ENCODE assay signal across 9 mouse cellular contexts in genomic region chr3:151222407-151222806, GRCm38 (mm10).
DNase-seq lines count a peak whose midpoint lies in the region; ATAC-seq and TF ChIP-seq lines count a peak whose summit lies in the region.
"Had no signal": no experiment of that assay in that cellular context is flagged by ENCODE, and none has a peak within 500 bp of the region (broad histone marks: within the 10 kb centered on the region; RNA-seq: fewer than 3 reads in every experiment).

No protein-coding gene starts in this region.

- WGBS in embryonic facial prominence, embryonic 11.5 days, result 8% methylated on average over 3 of the region's 3 CpGs
- WGBS in embryonic facial prominence, embryonic 10.5 days, result 17% methylated on average over 3 of the region's 3 CpGs
- 17% methylated on average over 3 of the region's 3 CpGs for WGBS in lung, adult 2 months
- WGBS in embryonic facial prominence, embryonic 14.5 days, result 10% methylated on average over 3 of the region's 3 CpGs
- 8% methylated on average over 3 of the region's 3 CpGs for WGBS in neural tube, embryonic 15.5 days

- ATAC-seq in embryonic facial prominence, embryonic 11.5 days (replicated peaks; ENCODE audit: insufficient number of reproducible peaks, low FRiP score, low TSS enrichment, low read depth), result no peak; the same call in 1 of the 2 replicates
- no peak for ATAC-seq in embryonic facial prominence, embryonic 14.5 days (ENCODE audit: low read depth)
- 0 out of 2 replicates have a peak, but pooled peaks have one; percentile 38 for ATAC-seq in neural tube, embryonic 15.5 days (ENCODE audit: low FRiP score)

- H3K4me2 ChIP-seq in embryonic facial prominence, embryonic 11.5 days (ENCODE audit: low read depth, low read length), result no peak overlapping the region
- no peak overlapping the region for H3K4me2 ChIP-seq in embryonic facial prominence, embryonic 14.5 days (ENCODE audit: low read depth, low read length)
- no peak overlapping the region for H3K4me2 ChIP-seq in neural tube, embryonic 15.5 days

- no peaks in the 10 kb centered on the region for H3K4me1 ChIP-seq in embryonic facial prominence, embryonic 11.5 days (ENCODE audit: control insufficient read depth, insufficient read depth, low read length)
- no peaks in the 10 kb centered on the region for H3K4me1 ChIP-seq in embryonic facial prominence, embryonic 10.5 days
- no peaks in the 10 kb centered on the region for H3K4me1 ChIP-seq in lung, adult 2 months (ENCODE audit: control insufficient read depth, insufficient read depth, low read length)
- H3K4me1 ChIP-seq in embryonic facial prominence, embryonic 14.5 days (ENCODE audit: control insufficient read depth, insufficient read depth, low read length), result no peaks in the 10 kb centered on the region
- no peaks in the 10 kb centered on the region for H3K4me1 ChIP-seq in neural tube, embryonic 15.5 days

- TF ChIP-seq CTCF in lung, adult 2 months (IDR thresholded peaks at IDR 0.05; ENCODE audit: insufficient read depth, low read length), result peak; percentile 31; the same call in 1 of the 2 replicates

- intact Hi-C loops in gastrocnemius, postnatal 14 days (cut with DNase I; ENCODE audit: low total_unique reads), result no loop called here

- no peak for TF ChIP-seq POLR2A in lung, adult 2 months (IDR thresholded peaks at IDR 0.05; ENCODE audit: borderline replicate concordance, extremely low read depth, low read depth, low read length)

- no peaks in the 10 kb centered on the region for H3K9me3 ChIP-seq in embryonic facial prominence, embryonic 11.5 days (replicated peaks; ENCODE audit: control insufficient read depth, low read length)
- H3K9me3 ChIP-seq in embryonic facial prominence, embryonic 10.5 days, result no peaks in the 10 kb centered on the region
- H3K9me3 ChIP-seq in embryonic facial prominence, embryonic 14.5 days (ENCODE audit: control insufficient read depth, low read length), result no peaks in the 10 kb centered on the region
- H3K9me3 ChIP-seq in neural tube, embryonic 15.5 days (replicated peaks), result no peaks in the 10 kb centered on the region

- no peak overlapping the region for H3K4me3 ChIP-seq in embryonic facial prominence, embryonic 11.5 days (ENCODE audit: low read depth, low read length)
- no peak overlapping the region for H3K4me3 ChIP-seq in embryonic facial prominence, embryonic 10.5 days
- no peak overlapping the region for H3K4me3 ChIP-seq in lung, adult 2 months (replicated peaks; ENCODE audit: extremely low read depth, low read depth, low read length)
- no peak overlapping the region for H3K4me3 ChIP-seq in embryonic facial prominence, embryonic 14.5 days (ENCODE audit: low read depth, low read length)
- H3K4me3 ChIP-seq in neural tube, embryonic 15.5 days (replicated peaks), result no peak overlapping the region
- H3K4me3 ChIP-seq: erythroblast, embryonic 14.5 days had no signal

- peak; percentile 80 for DNase-seq in embryonic facial prominence, embryonic 11.5 days (ENCODE audit: low spot score)
- DNase-seq in embryonic facial prominence, embryonic 10.5 days (ENCODE audit: low spot score), result no peak
- no peak for DNase-seq in lung, adult 2 months
- no peak for DNase-seq in lung, postnatal 25 days (ENCODE audit: low spot score)
- peak; percentile 41 for DNase-seq in embryonic facial prominence, embryonic 14.5 days (ENCODE audit: low spot score)
- no peak for DNase-seq in gastrocnemius, postnatal 14 days
- no peak for DNase-seq in gastrocnemius, postnatal 4 days (ENCODE audit: low spot score in 2 of 2)

- no peak overlapping the region for H3K9ac ChIP-seq in embryonic facial prominence, embryonic 11.5 days (replicated peaks; ENCODE audit: low read length)
- H3K9ac ChIP-seq in embryonic facial prominence, embryonic 14.5 days (ENCODE audit: low read depth, low read length), result no peak overlapping the region
- H3K9ac ChIP-seq in neural tube, embryonic 15.5 days (replicated peaks), result no peak overlapping the region

- no peaks in the 10 kb centered on the region for H3K27me3 ChIP-seq in embryonic facial prominence, embryonic 11.5 days (ENCODE audit: control insufficient read depth, insufficient read depth, low read length)
- H3K27me3 ChIP-seq in embryonic facial prominence, embryonic 10.5 days (replicated peaks; ENCODE audit: low read depth, poor library complexity, severe bottlenecking), result no peaks in the 10 kb centered on the region
- H3K27me3 ChIP-seq in embryonic facial prominence, embryonic 14.5 days (replicated peaks; ENCODE audit: control insufficient read depth, insufficient read depth, low read length), result no peaks in the 10 kb centered on the region
- H3K27me3 ChIP-seq in neural tube, embryonic 15.5 days (replicated peaks), result no peaks in the 10 kb centered on the region

- H3K27ac ChIP-seq in embryonic facial prominence, embryonic 11.5 days (replicated peaks; ENCODE audit: low read depth, low read length), result no peak overlapping the region
- no peak overlapping the region for H3K27ac ChIP-seq in embryonic facial prominence, embryonic 10.5 days (replicated peaks)
- H3K27ac ChIP-seq in embryonic facial prominence, embryonic 14.5 days (replicated peaks; ENCODE audit: low read depth, low read length), result no peak overlapping the region
- no peak overlapping the region for H3K27ac ChIP-seq in neural tube, embryonic 15.5 days (replicated peaks)

- no peaks in the 10 kb centered on the region for H3K36me3 ChIP-seq in embryonic facial prominence, embryonic 11.5 days (replicated peaks; ENCODE audit: control insufficient read depth, insufficient read depth, low read depth, low read length)
- no peaks in the 10 kb centered on the region for H3K36me3 ChIP-seq in embryonic facial prominence, embryonic 10.5 days (replicated peaks)
- H3K36me3 ChIP-seq in embryonic facial prominence, embryonic 14.5 days (ENCODE audit: control insufficient read depth, insufficient read depth, low read length), result no peaks in the 10 kb centered on the region
- no peaks in the 10 kb centered on the region for H3K36me3 ChIP-seq in neural tube, embryonic 15.5 days

Comparison
In these comparisons a context has a peak if more than half of its experiments do, and no peak if none do; other contexts are left out.
1. DNase-seq: peak in embryonic facial prominence, embryonic 11.5 days (single experiment) and embryonic facial prominence, embryonic 14.5 days (single experiment); none in embryonic facial prominence, embryonic 10.5 days (single experiment), lung, adult 2 months (single experiment), lung, postnatal 25 days (single experiment), gastrocnemius, postnatal 14 days (single experiment) and gastrocnemius, postnatal 4 days (0 of 2).